Mouse (Mus musculus) embryonic facial prominence, embryonic 10.5 days (tissue): Measurements from ENCODE around the gene Usp9y. TPM values are rescaled to one million over a fixed set of nuclear protein-coding genes. Genes with fewer than 3 reads are reported as not detected.

Experiments used
- DNase-seq: peaks from one replicate; pipeline ENCODE4 v3.0.0-alpha.2; 2017; ENCODE audit warnings: low spot score
- H3K27ac ChIP-seq: fragments of 300-500 bp; sonication (generic); replicated peaks from 2 replicates; pipeline ENCODE4 v1.5.1; 2016; ENCODE audit warnings: mild to moderate bottlenecking
- H3K27me3 ChIP-seq: fragments of 300-500 bp; sonication (generic); replicated peaks from 2 replicates; pipeline ENCODE4 v1.6.1; 2016; ENCODE audit warnings: low read depth, mild to moderate bottlenecking; ENCODE audit not compliant: poor library complexity, severe bottlenecking
- H3K36me3 ChIP-seq: fragments of 300-500 bp; sonication (generic); replicated peaks from 2 replicates; pipeline ENCODE4 v1.6.1; 2016; ENCODE audit warnings: mild to moderate bottlenecking, moderate library complexity
- H3K4me1 ChIP-seq: fragments of 300-500 bp; sonication (generic); 2 replicates; pipeline ENCODE4 v1.6.1; 2016
- H3K4me3 ChIP-seq: fragments of 300-500 bp; sonication (generic); 2 replicates; pipeline ENCODE4 v1.5.1; 2016; ENCODE audit warnings: mild to moderate bottlenecking, moderate library complexity
- H3K9me3 ChIP-seq: fragments of 300-500 bp; sonication (generic); 2 replicates; pipeline ENCODE4 v1.6.1; 2016; ENCODE audit warnings: mild to moderate bottlenecking
- WGBS: fragments of 180-500 bp; shearing (Covaris S2); methylation state at CpG from one replicate; pipeline ENCODE4 v1.1.7; 2016; 5-methylcytosine and 5-hydroxymethylcytosine counted together
- polyA plus RNA-seq: library from polyadenylated mRNA; unstranded; fragments of >200 nt; fragmentation: Nextera tagmentation; extraction: Ambion mirVana; gene quantifications from 2 replicates; pipeline ENCODE4 v1.2.1, GENCODE M21; 2016

Gene Usp9y
- not detected in 2 replicates for polyA plus RNA-seq

DNA sequence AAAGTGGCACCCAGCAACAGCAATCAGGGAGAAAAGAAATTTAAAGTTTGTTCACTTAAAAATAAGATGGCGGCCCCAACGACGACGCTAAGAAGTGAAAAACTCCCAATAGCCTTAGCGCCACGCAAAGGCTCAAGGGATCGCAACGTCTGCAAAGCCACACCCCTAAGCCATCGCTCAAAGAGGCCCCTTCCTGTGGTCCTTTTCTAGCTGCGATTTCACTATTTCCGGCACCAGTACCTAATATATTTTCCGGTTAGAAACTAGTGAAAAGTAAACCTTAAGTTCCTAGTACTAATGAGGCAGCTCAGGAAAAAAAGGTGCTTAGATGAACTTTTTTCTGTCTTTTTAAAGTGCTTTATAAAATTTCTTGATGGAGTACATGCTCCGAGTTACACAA lies at the start of gene Usp9y:
TSS of gene Usp9y (minus strand) at position 101 of the 400 bp plus-strand sequence.
- H3K4me1 ChIP-seq, result no peaks in the 10 kb centered on the region
- 91% methylated on average over 13 of the region's 13 CpGs for WGBS
- H3K36me3 ChIP-seq, result no peaks in the 10 kb centered on the region
- no peak within 1 kb of the TSS for H3K4me3 ChIP-seq
- H3K27me3 ChIP-seq, result no peaks in the 10 kb centered on the region
- H3K9me3 ChIP-seq, result no peaks in the 10 kb centered on the region
- no peak within 1 kb of the TSS for H3K27ac ChIP-seq
- DNase-seq, result no peak

DNA sequence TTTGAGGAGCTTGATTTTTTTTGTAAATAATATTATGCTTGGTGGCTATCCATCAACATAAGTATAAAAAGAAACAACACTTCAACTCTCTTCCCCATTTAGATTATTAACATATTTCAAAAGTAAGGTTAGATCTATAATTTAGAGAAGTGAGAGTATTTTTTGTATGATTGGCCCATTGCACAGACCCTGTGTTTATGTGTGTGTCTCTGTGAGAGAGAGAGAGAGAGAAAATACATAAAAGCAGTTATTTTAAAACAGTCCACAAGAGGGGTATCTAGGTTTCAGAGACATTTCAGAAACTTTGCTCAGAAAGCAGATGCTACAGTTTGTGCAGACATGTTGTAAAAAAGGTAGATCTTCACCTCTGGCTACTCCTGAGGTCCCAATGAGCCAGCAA lies 165.9 kb downstream of the Usp9y start:
- Histone ChIP-seq H3K9me3 (no peaks in the 10 kb centered on the region), H3K27ac (no peak overlapping the region), H3K36me3 (no peaks in the 10 kb centered on the region), H3K4me1 (no peaks in the 10 kb centered on the region), H3K4me3 (no peak overlapping the region), H3K27me3 (no peaks in the 10 kb centered on the region)
- no peak for DNase-seq

GRCm38 (mm10) chrY:1286171-1286795 lies 173.3 kb downstream of the Usp9y start, which contains the start of gene Ddx3y:
Gene Ddx3y, minus strand, starts transcription at chrY:1286629.
- H3K4me1 ChIP-seq, result no peaks in the 10 kb centered on the region
- H3K27ac ChIP-seq, result peak within 1 kb of the TSS; percentile 57; the same call in 1 of the 2 replicates
- peak within 1 kb of the TSS; percentile 52 for H3K4me3 ChIP-seq
- no peaks in the 10 kb centered on the region for H3K36me3 ChIP-seq
- WGBS, result 1% methylated on average over 31 of the region's 31 CpGs
- DNase-seq, result peak; percentile 64
- no peaks in the 10 kb centered on the region for H3K27me3 ChIP-seq
- H3K9me3 ChIP-seq, result no peaks in the 10 kb centered on the region

- H3K27ac ChIP-seq, result peak overlapping the region; percentile 57; the same call in 1 of the 2 replicates
- WGBS, result 2% methylated on average over 12 of the region's 12 CpGs
These were observed 173.8 kb downstream of the Usp9y start for GRCm38 (mm10) chrY:1285735-1286134.

More at GRCm38 (mm10) chrY:1285735-1286134, 173.8 kb downstream of the Usp9y start:
- Histone ChIP-seq H3K36me3 (no peaks in the 10 kb centered on the region), H3K4me1 (no peaks in the 10 kb centered on the region), H3K27me3 (no peaks in the 10 kb centered on the region), H3K9me3 (no peaks in the 10 kb centered on the region), H3K4me3 (peak overlapping the region; percentile 52)
- DNase-seq, result peak; percentile 8

Other genes with a start within 250 kb of the Usp9y start
- gene Uty, start 214.0 kb downstream of the Usp9y start, polyA plus RNA-seq, result 12.8 and 16.4 TPM in 2 replicates
- gene Ddx3y, start 173.2 kb downstream of the Usp9y start, polyA plus RNA-seq, result 16.3 and 17.5 TPM in 2 replicates